Mouse (Mus musculus): ENCODE data around the gene Ptprn.

DNA sequence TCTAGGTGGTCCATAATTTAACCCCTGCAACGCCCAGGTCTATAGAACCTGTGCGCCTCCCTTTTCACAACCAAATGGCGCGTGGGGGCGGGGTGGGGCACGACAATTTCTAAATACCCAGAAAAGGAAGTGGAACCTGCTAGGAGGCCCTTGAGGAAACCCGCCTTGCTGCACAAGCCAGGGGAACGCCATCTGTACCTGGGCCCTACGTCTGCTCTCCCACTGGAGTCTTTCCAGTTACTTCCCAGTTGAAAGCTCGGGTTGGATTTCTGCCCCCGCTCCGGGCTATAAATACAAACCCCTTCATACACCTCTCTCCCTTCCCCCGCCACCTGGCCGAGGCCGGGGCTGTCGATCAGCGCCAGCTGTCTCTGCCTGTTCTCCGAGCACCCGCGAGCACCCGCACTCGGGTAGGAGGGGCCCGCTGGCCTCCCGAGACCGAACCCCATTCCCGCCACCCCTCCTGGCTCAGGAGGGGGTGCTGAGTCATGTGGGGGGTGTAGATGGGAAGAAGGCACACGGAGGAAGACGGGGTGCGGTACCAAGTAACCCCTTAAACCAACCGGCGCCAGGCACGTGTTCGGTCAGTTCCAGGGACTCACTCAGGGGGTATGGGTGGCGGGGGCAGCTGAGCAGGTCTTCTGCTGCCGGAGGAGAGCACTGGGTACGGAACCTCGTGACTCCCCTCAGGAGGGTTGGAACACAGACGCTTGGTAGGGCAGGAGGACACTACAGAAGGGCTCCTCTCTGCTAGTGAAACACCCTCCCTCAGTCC, 45.9 kb downstream of the Ptprn start:
- TF ChIP-seq TCF12 (IDR thresholded peaks at IDR 0.05; ENCODE audit: insufficient read depth, poor library complexity, severe bottlenecking) (peak; percentile 69), MYOD1 (IDR thresholded peaks at IDR 0.05; ENCODE audit: control insufficient read depth in 1 of 3, insufficient read length in 2 of 3, low read depth in 2 of 3) (peak in 2 of 3 experiments; percentile 94 to 97), MAX (IDR thresholded peaks at IDR 0.05; ENCODE audit: low read depth) (no peak), POLR2A (IDR thresholded peaks at IDR 0.05; ENCODE audit: insufficient read length, low read depth) (peak; percentile 16), REST (IDR thresholded peaks at IDR 0.05; ENCODE audit: insufficient read depth, insufficient read length) (no peak), USF1 (IDR thresholded peaks at IDR 0.05; ENCODE audit: low read depth) (peak; percentile 25), POLR2AphosphoS2 (IDR thresholded peaks at IDR 0.05; ENCODE audit: insufficient read length, low read depth) (peak; percentile 16), E2F4 (IDR thresholded peaks at IDR 0.05; ENCODE audit: insufficient read depth) (no peak)
